Mouse (Mus musculus) CD8-positive naive resting alpha-beta T cell, adult 57 days (primary cell): ENCODE measurements around the gene Slc30a6. TPM values are rescaled to one million over a fixed set of nuclear protein-coding genes. Genes with fewer than 3 reads are reported as not detected.

Experiments used
- total RNA-seq: library from RNA; stranded (reverse); gene quantifications from one replicate; pipeline ENCODE4 v1.2.4, GENCODE M21; 2023

Gene Slc30a6
- total RNA-seq, result 23.5 TPM

DNA sequence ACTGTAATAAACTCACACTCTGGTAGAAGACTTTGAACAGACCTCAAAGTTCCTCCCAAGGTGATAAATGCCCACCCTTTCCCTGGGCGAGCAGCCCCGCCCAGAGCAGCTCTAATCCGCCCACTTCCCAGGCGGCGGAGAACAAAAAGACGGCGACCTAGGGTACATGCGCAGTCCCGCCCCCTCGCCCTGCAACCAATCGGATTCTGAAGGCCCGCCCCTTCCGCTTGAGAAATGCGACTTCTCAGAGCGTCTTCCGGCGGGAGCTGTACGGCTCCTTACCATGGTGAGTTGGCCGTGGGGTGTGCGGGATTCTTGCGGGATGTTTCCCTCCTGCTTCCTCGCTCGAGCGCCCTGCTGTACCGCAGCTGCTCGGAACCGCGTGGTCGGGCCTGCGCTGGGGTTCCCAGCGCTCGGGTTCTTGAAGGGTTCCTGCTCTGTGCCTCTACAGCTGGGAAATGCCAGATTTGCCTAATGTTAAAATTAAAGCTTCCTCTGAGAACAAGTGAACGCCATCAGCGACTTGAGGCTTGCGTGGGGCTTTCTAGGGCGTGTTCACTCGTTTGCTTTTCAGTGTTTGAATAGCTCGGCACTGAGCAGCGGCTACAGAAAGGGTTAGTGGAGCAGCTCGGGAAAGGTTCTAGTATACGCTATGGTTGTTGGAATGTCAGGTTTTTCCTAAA, at the start of gene Slc30a6:
Slc30a6 (plus strand) TSS at position 226 of the 683 bp plus-strand sequence.

DNA sequence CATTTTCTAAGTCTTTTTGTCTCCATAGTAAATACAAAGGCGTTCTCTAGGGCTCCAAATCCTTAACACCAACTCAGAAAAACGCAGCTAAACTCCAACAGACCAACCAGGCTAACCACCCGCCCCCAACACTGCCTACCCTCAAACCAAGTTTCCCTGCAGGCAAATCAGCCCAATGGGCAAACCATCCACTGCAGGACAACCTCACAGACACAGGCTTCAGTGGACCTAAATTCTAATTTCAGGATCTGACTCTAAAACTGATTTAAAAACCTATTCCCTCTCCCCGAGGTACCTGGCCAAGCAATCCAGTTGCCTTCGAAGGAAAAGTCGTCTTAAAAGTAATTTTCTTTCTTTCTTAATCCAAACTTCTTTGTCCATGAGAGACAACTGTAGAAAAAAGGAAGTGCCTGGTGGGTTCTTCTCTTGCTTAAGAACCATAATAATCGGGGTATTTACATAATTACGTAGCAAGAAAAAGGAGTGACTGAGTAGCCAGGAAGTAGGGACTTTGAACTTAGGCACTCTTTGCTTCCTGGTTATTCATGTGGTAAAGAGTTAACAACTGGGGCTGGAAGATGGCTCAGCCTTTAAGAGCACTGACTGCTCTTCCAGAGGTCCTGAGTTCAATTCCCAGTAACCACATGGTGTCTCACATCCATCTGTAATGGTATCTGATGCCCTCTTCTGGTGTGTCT, 63.5 kb downstream of the Slc30a6 start, which contains the start of gene Nlrc4:
Nlrc4 (minus strand) TSS at position 432 of the 698 bp plus-strand sequence.

Other genes starting within 250 kb of the Slc30a6 start
- gene Memo1, start 100.1 kb upstream of the Slc30a6 start, total RNA-seq, result 36.5 TPM
- gene Dpy30, start 71.7 kb upstream of the Slc30a6 start, total RNA-seq, result 40.3 TPM
- 28.6 TPM for gene Spast, start 56.6 kb upstream of the Slc30a6 start, total RNA-seq
- gene Nlrc4, start 63.5 kb downstream of the Slc30a6 start, total RNA-seq, result 1.8 TPM
- gene Yipf4, start 93.9 kb downstream of the Slc30a6 start, total RNA-seq, result 48.2 TPM
- gene Birc6, start 132.7 kb downstream of the Slc30a6 start, total RNA-seq, result 238 TPM